Mouse (Mus musculus) left cerebral cortex, adult 9 months (tissue): ENCODE results near the gene Tpm4.

Source experiments
- DNase-seq, 2 experiments: peaks; one replicate each; pipeline ENCODE4 v3.0.0; 2022; ENCODE audit warnings: low spot score in 2 of 2

Gene Tpm4

GRCm38 (mm10) chr8:72143256-72143824 lies 8.6 kb downstream of the Tpm4 start:
- DNase-seq: no peak

DNA sequence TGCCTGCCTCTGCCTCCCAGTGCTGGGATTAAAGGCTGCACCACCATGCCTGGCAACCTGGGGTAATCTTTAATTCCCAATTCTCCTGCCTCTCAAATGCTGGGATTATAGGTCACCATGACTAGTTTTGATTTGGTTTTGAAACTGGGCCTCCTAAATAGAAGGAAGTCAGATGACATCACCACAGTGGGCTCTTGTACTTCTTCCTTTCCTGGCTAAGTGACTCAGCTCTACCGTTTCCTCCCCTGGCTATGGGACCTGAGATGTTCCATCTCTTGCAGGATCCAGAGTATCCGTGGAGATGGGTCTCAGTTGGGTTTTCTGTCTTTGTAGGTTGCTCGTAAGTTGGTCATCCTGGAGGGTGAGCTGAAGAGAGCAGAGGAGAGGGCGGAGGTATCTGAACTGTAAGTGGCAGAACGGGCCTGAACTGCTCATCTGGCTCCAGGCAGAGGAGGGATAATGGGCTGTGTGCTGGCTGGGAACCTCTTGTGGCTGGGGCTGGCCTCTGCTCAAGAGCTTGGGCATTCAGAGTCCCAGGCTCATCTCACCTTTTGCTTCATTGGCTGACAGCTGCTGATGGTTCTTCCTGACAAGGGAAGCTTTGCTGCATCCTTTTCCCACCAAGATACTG lies 9.7 kb downstream of the Tpm4 start:
- no peak for DNase-seq

DNA sequence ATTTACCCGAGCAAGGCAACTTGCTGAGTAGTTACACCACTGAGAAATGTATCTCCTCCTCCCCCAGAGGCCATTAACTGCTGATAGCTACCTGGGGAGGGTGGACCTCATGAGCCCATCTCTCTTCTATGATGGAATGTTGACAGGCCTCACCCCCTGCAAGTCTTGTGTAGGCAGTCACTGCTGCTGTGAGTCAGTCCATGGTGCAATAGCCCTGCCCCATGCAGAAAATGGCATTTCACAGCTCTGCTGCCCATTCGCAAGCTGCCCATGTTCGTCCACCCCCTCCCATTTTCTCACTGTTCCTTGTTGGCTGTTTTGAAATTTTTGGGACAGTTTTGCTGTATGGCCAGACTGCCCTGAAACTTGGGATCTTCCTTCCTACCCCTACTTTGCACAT lies 10.7 kb downstream of the Tpm4 start:
- DNase-seq: no peak

DNA sequence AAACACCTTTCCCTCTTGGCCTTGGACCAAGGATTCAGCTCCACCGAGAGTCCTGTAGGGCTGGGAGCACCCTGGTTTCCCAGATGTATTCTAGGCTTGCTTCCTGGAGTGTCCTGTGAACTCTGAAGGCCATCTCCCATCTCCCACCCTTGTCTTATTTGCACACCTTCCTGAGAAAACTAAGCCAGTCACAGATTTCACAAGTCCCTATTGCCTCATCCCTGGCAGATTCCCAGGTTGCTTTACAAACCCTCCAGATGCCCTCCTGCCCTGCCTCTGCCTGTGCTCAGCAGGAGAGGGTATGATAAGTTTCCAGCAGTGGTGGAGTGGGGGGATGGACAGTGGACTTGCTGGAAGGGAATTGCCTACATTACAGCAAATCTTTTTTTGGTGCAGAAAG lies 11.3 kb downstream of the Tpm4 start:
- no peak for DNase-seq

GRCm38 (mm10) chr8:72146556-72146955 lies 11.8 kb downstream of the Tpm4 start:
- no peak for DNase-seq

GRCm38 (mm10) chr8:72147266-72147665 lies 12.5 kb downstream of the Tpm4 start:
- DNase-seq: no peak

GRCm38 (mm10) chr8:72149056-72149455 lies 14.3 kb downstream of the Tpm4 start:
- DNase-seq: no peak

- DNase-seq: no peak
Measured at GRCm38 (mm10) chr8:72151418-72152078, 16.8 kb downstream of the Tpm4 start.

DNA sequence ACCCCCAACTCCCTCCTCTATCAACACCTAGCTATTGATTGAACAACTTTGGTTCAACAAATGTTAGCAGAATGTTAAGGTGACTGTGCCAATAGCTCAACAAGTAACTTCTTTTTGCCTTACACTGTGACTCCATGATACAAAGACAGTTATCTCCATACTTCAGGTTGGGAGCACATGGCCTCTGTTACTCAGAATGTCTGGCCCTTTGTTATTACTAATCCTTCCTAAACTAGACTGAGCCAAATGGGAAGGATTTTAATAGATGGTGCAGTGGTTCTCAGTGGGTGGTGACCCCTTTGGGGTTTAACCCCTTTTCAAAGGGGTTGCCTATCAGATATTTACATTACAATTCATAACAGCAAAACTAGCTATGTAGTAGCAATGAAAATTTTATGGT lies 18.6 kb downstream of the Tpm4 start:
- DNase-seq: no peak

- no peak for DNase-seq
Measured at GRCm38 (mm10) chr8:72158096-72158495, 23.3 kb downstream of the Tpm4 start.

- no peak for DNase-seq
Measured at GRCm38 (mm10) chr8:72158726-72159125, 24.0 kb downstream of the Tpm4 start.

- DNase-seq: no peak
Measured at GRCm38 (mm10) chr8:72160007-72160406, 25.2 kb downstream of the Tpm4 start.

DNA sequence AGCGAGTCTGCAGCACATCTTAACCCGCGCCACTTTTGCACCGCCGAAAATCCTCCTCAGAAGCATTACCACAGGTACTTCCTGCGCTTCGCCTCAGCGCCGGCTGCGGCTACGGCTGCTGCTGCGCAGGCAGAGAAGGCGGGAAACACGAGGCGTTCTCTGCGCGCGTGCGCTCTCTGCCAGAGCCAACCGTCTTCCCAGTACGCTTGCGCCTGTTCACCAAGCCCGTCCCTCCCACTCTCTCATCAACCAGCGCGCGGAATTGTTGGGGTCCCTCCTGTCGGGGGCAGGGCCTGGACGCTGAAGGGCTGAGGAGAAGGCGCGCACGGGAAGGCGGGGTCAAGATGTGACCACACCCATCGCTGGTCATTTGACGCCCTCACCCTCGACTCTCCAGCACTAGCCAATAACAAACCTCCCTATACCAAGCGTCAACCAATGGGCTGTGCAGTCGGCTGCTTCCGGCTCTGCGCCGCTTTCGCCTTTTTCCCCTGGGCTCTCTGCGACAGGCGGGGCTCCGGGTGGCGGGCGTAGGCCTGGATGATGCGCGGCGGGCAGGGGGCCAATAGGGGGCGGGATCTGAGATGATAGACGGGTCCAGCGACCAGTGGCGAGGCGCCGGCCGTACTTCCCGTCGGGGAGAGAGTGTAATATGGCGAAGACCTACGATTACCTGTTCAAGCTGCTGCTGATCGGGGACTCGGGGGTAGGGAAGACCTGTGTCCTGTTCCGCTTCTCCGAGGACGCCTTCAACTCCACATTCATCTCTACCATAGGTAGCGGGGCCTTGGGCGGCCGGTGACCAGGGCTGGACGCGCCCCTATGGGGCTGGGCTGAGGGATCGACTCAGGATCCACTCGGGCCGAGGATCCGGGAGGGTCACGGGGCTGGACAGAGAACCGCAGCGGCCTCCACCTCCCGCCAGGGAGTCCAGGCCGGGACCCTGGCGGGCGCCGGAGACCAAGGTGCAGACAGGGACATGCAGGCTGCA lies 26.2 kb downstream of the Tpm4 start, which contains the start of gene Rab8a:
TSS of gene Rab8a (plus strand) at position 494 of the 991 bp plus-strand sequence.
- DNase-seq: peak; percentile 100

DNA sequence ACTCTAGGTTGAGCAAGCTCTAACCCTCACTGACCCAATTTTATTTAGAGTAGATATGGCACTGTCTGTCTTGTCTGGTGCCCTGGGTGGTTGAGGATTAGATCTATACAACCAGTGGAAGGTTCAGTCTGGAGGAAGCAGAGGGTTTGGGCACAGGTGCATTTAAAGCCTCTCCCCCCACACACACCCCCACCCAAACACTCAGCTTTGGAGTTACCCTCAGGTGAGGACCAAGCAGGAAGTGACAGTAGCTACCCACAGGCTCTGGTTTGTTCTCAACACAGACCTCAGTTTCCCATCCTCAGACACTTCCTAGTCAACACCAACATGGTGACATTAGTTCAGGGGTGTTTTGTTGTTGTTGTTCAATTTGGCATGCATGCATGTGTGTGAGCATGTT lies 28.0 kb downstream of the Tpm4 start:
- DNase-seq: no peak

- no peak for DNase-seq
Measured at GRCm38 (mm10) chr8:72169098-72169668, 34.4 kb downstream of the Tpm4 start.

DNA sequence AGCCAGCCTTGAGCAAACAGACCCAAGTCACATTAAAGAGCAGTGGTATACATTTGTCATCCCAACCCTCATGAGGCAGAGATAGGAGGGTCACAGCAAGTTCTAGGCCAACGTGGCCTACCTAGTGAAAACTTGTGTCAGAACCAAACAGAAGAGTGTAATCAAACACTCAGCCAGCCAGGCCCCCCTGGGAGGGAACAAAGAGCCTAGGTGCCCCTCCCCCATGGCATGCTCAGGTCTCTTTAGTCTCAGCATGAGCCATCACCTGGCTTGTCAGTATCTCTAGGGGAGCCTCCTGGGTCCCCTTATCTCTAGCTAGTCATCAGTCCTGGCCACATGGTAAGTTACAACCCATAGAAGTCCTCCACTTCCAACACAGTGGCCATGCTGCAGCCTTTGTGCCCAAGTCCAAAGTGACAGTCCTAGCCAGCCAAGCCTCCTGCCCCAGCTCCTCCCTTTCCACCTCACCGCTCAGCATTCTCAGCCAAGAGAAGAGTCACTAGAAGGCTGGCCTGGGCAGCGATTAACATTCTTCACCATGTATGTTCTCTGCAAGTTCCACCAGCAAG lies 35.0 kb downstream of the Tpm4 start:
- DNase-seq: no peak

DNA sequence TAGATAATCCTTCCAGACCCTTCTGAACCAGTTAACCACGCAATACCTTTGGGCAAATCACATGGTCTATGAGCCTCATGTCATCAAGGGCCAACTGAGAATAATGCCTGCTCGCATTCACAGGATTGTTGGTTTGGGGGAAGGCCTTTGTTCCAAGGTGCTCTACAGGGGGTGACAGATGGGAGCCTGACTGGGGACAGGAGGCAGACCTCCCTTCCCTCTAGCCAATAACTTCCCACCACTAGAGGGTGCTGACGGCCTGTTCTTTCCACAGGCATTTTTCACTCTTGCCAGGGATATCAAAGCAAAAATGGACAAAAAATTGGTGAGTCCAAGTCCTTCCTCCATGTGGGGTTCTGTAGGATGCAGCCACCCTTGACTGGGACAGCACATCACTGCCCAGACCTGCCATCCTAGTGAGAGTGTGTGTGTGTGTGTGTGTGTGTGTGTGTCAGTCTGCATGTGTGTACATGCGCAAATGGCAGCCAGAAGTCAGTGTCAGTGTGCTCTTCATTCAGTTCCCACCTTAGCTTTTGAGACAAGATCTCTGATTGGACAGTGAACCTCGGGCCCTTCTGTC lies 42.7 kb downstream of the Tpm4 start:
- DNase-seq: peak in 1 of 2 experiments; percentile 72

- no peak for DNase-seq
Measured at GRCm38 (mm10) chr8:72183554-72184202, 48.9 kb downstream of the Tpm4 start.

GRCm38 (mm10) chr8:72187793-72188331 lies 53.1 kb downstream of the Tpm4 start:
- no peak for DNase-seq
